Mouse (Mus musculus): ENCODE measurements around the gene Spred2. TPM values are rescaled to one million over a fixed set of nuclear protein-coding genes. Genes with fewer than 3 reads are reported as not detected.
A peak's percentile ranks its signal among the peaks of the same experiment; 100 is the strongest.
"Not testable (repeated sequence)": the region's sequence is repeated elsewhere in the genome, so short reads cannot be mapped to it uniquely, and the experiment has no call there.

The Spred2 gene
- polyA plus RNA-seq, 1 experiment from 2014 or later = 9.3 TPM

- DNase-seq (ENCODE audit: low spot score) = no peak
- Histone ChIP-seq H3K36me3 (peaks cover 82% of the 10 kb centered on the region), H3K27ac (no peak overlapping the region), H3K4me1 (peaks cover 4% of the 10 kb centered on the region), H3K27me3 (ENCODE audit: low read depth, poor library complexity, severe bottlenecking) (no peaks in the 10 kb centered on the region), H3K9me3 (replicated peaks) (peaks cover 25% of the 10 kb centered on the region), H3K4me3 (no peak overlapping the region)
- 92% methylated on average over 14 of the region's 14 CpGs for WGBS
Observed at GRCm38 (mm10) chr11:20022911-20023482, 98.8 kb downstream of the Spred2 start.

GRCm38 (mm10) chr11:20025899-20026298 is 101.7 kb downstream of the Spred2 start:
- Histone ChIP-seq H3K4me1 (peaks cover 4% of the 10 kb centered on the region), H3K4me3 (no peak overlapping the region), H3K9me3 (replicated peaks) (peaks cover 7% of the 10 kb centered on the region), H3K27me3 (ENCODE audit: low read depth, poor library complexity, severe bottlenecking) (no peaks in the 10 kb centered on the region), H3K36me3 (peaks cover 55% of the 10 kb centered on the region), H3K27ac (no peak overlapping the region)
- DNase-seq (ENCODE audit: low spot score) = no peak
- 64% methylated on average over 11 of the region's 11 CpGs for WGBS

GRCm38 (mm10) chr11:20027719-20028118 is 103.5 kb downstream of the Spred2 start:
- Histone ChIP-seq H3K9me3 (replicated peaks) (no peaks in the 10 kb centered on the region), H3K36me3 (peaks cover 38% of the 10 kb centered on the region), H3K4me3 (no peak overlapping the region), H3K27me3 (ENCODE audit: low read depth, poor library complexity, severe bottlenecking) (no peaks in the 10 kb centered on the region), H3K4me1 (peaks cover 4% of the 10 kb centered on the region), H3K27ac (no peak overlapping the region)
- DNase-seq (ENCODE audit: low spot score) = no peak
- WGBS = 80% methylated on average over 9 of the region's 9 CpGs

GRCm38 (mm10) chr11:20028396-20028795 is 104.2 kb downstream of the Spred2 start:
- Histone ChIP-seq H3K36me3 (peaks cover 31% of the 10 kb centered on the region), H3K4me3 (no peak overlapping the region), H3K4me1 (peaks cover 4% of the 10 kb centered on the region), H3K27me3 (ENCODE audit: low read depth, poor library complexity, severe bottlenecking) (no peaks in the 10 kb centered on the region), H3K9me3 (replicated peaks) (no peaks in the 10 kb centered on the region), H3K27ac (no peak overlapping the region)
- 92% methylated on average over 6 of the region's 6 CpGs for WGBS
- DNase-seq (ENCODE audit: low spot score) = no peak

GRCm38 (mm10) chr11:20029014-20029413 is 104.8 kb downstream of the Spred2 start:
- WGBS = 94% methylated on average over 4 of the region's 4 CpGs
- no peak for DNase-seq (ENCODE audit: low spot score)
- Histone ChIP-seq H3K9me3 (replicated peaks) (no peaks in the 10 kb centered on the region), H3K4me3 (no peak overlapping the region), H3K27me3 (ENCODE audit: low read depth, poor library complexity, severe bottlenecking) (no peaks in the 10 kb centered on the region), H3K4me1 (peaks cover 4% of the 10 kb centered on the region), H3K36me3 (peaks cover 30% of the 10 kb centered on the region), H3K27ac (no peak overlapping the region)

GRCm38 (mm10) chr11:20030973-20031372 is 106.8 kb downstream of the Spred2 start:
- H3K4me3 ChIP-seq; DNase-seq (ENCODE audit: low spot score); H3K9me3 ChIP-seq (replicated peaks); H3K27me3 ChIP-seq (ENCODE audit: low read depth, poor library complexity, severe bottlenecking); H3K27ac ChIP-seq: not testable (repeated sequence)
- WGBS = 89% methylated on average over 5 of the region's 5 CpGs
- peaks cover 10% of the 10 kb centered on the region for H3K36me3 ChIP-seq
- peaks cover 12% of the 10 kb centered on the region for H3K4me1 ChIP-seq

- 46% methylated on average over 8 of the region's 8 CpGs for WGBS
- Histone ChIP-seq H3K36me3 (peaks cover 6% of the 10 kb centered on the region; the same call in 1 of the 2 replicates), H3K4me3 (no peak overlapping the region), H3K4me1 (peaks cover 11% of the 10 kb centered on the region), H3K27me3 (ENCODE audit: low read depth, poor library complexity, severe bottlenecking) (no peaks in the 10 kb centered on the region), H3K27ac (no peak overlapping the region), H3K9me3 (replicated peaks) (no peaks in the 10 kb centered on the region)
- peak; percentile 66 for DNase-seq (ENCODE audit: low spot score)
Observed at GRCm38 (mm10) chr11:20031536-20031935, 107.4 kb downstream of the Spred2 start.

- no peaks in the 10 kb centered on the region for H3K9me3 ChIP-seq (replicated peaks)
- 74% methylated on average over 6 of the region's 6 CpGs for WGBS
- no peak overlapping the region for H3K4me3 ChIP-seq
- H3K4me1 ChIP-seq = peaks cover 13% of the 10 kb centered on the region
- no peaks in the 10 kb centered on the region for H3K27me3 ChIP-seq (ENCODE audit: low read depth, poor library complexity, severe bottlenecking)
- H3K36me3 ChIP-seq = no peaks in the 10 kb centered on the region
- H3K27ac ChIP-seq = no peak overlapping the region
- no peak for DNase-seq (ENCODE audit: low spot score)
Observed at GRCm38 (mm10) chr11:20033541-20034160, 109.5 kb downstream of the Spred2 start.

- H3K27me3 ChIP-seq (ENCODE audit: low read depth, poor library complexity, severe bottlenecking) = no peaks in the 10 kb centered on the region
- DNase-seq (ENCODE audit: low spot score) = no peak
- H3K27ac ChIP-seq = no peak overlapping the region
- no peaks in the 10 kb centered on the region for H3K36me3 ChIP-seq
- no peak overlapping the region for H3K4me3 ChIP-seq
- H3K9me3 ChIP-seq (replicated peaks) = no peaks in the 10 kb centered on the region
- 60% methylated on average over 14 of the region's 14 CpGs for WGBS
- peaks cover 21% of the 10 kb centered on the region for H3K4me1 ChIP-seq
Observed at GRCm38 (mm10) chr11:20034337-20034947, 110.3 kb downstream of the Spred2 start.

GRCm38 (mm10) chr11:20035343-20035928 is 111.3 kb downstream of the Spred2 start:
- no peaks in the 10 kb centered on the region for H3K36me3 ChIP-seq
- WGBS = 73% methylated on average over 11 of the region's 11 CpGs
- H3K27ac ChIP-seq = 0 out of 2 replicates have a peak overlapping the region, but pooled peaks have one; percentile 4
- H3K4me3 ChIP-seq = no peak overlapping the region
- no peaks in the 10 kb centered on the region for H3K9me3 ChIP-seq (replicated peaks)
- no peak for DNase-seq (ENCODE audit: low spot score)
- peaks cover 26% of the 10 kb centered on the region for H3K4me1 ChIP-seq
- no peaks in the 10 kb centered on the region for H3K27me3 ChIP-seq (ENCODE audit: low read depth, poor library complexity, severe bottlenecking)

GRCm38 (mm10) chr11:20035972-20036371 is 111.8 kb downstream of the Spred2 start:
- Histone ChIP-seq H3K27me3 (ENCODE audit: low read depth, poor library complexity, severe bottlenecking) (no peaks in the 10 kb centered on the region), H3K4me3 (no peak overlapping the region), H3K36me3 (no peaks in the 10 kb centered on the region), H3K9me3 (replicated peaks) (no peaks in the 10 kb centered on the region), H3K27ac (0 out of 2 replicates have a peak overlapping the region, but pooled peaks have one; percentile 4), H3K4me1 (peaks cover 27% of the 10 kb centered on the region)
- 87% methylated on average over 7 of the region's 7 CpGs for WGBS
- DNase-seq (ENCODE audit: low spot score) = no peak

GRCm38 (mm10) chr11:20037739-20038138 is 113.6 kb downstream of the Spred2 start:
- H3K36me3 ChIP-seq = no peaks in the 10 kb centered on the region
- no peak overlapping the region for H3K4me3 ChIP-seq
- no peaks in the 10 kb centered on the region for H3K9me3 ChIP-seq (replicated peaks)
- 91% methylated on average over 4 of the region's 4 CpGs for WGBS
- H3K27ac ChIP-seq = no peak overlapping the region
- peaks cover 43% of the 10 kb centered on the region for H3K4me1 ChIP-seq
- DNase-seq (ENCODE audit: low spot score) = no peak
- H3K27me3 ChIP-seq (ENCODE audit: low read depth, poor library complexity, severe bottlenecking) = no peaks in the 10 kb centered on the region

- DNase-seq (ENCODE audit: low spot score) = no peak
- WGBS = 53% methylated on average over 8 of the region's 8 CpGs
- H3K4me3 ChIP-seq = no peak overlapping the region
- no peaks in the 10 kb centered on the region for H3K27me3 ChIP-seq (ENCODE audit: low read depth, poor library complexity, severe bottlenecking)
- no peaks in the 10 kb centered on the region for H3K36me3 ChIP-seq
- H3K4me1 ChIP-seq = peaks cover 43% of the 10 kb centered on the region
- H3K9me3 ChIP-seq (replicated peaks) = no peaks in the 10 kb centered on the region
- 0 out of 2 replicates have a peak overlapping the region, but pooled peaks have one; percentile 42 for H3K27ac ChIP-seq
Observed at GRCm38 (mm10) chr11:20038723-20039122, 114.5 kb downstream of the Spred2 start.
